Mouse (Mus musculus) adrenal gland (tissue): Measurements from ENCODE around the gene Sart3.

Experiments used
- intact Hi-C: fragments of 180-260 bp; cut with DNase I; formaldehyde crosslinking; loops from one replicate; pipeline ENCODE4 v1.15.1; 2025
- long read RNA-seq, 2 experiments: library from polyadenylated mRNA; unstranded; transcript quantifications; one replicate each; pipeline ENCODE4 v2.0.0; 2020; ENCODE audit warnings: borderline replicate concordance in 1 of 2; ENCODE audit not compliant: insufficient replicate concordance in 1 of 2

Sart3 gene
- long read RNA-seq, experiment 1, partial matches to known transcripts = 7 of 11 reads
- long read RNA-seq, experiment 1, other reads (novel, unspliced or antisense) = 4 of 11 reads
- long read RNA-seq, experiment 2, full-length matches to known transcripts = 1 of 22 reads
- long read RNA-seq, experiment 2, partial matches to known transcripts = 18 of 22 reads
- long read RNA-seq, experiment 2, other reads (novel, unspliced or antisense) = 3 of 22 reads

- intact Hi-C loops = no loop called here
Measured at GRCm38 (mm10) chr5:113772450-113772895, at the start of gene Sart3, which contains the start of gene Iscu. Gene Sart3 (minus strand): TSS chr5:113772510. Gene Iscu (plus strand): TSS chr5:113772748.

- intact Hi-C loops = loop anchor here (10.0 kb wide), 2 partner anchors 84 to 454 kb away; partner anchors contain the start of gene Ficd
Measured at GRCm38 (mm10) chr5:113818572-113818971, 46.3 kb upstream of the Sart3 start.

GRCm38 (mm10) chr5:113815638-113816152, 43.4 kb upstream of the Sart3 start:
- intact Hi-C loops = loop anchor here (1.0 to 10.0 kb wide), 3 partner anchors 42 to 451 kb away; partner anchors contain the start of gene Ficd

GRCm38 (mm10) chr5:113815041-113815389, 42.7 kb upstream of the Sart3 start:
- intact Hi-C loops = loop anchor here (1.0 to 10.0 kb wide), 3 partner anchors 42 to 450 kb away; partner anchors contain the start of gene Ficd

GRCm38 (mm10) chr5:113814111-113815040, 42.1 kb upstream of the Sart3 start:
- intact Hi-C loops = loop anchor here (1.0 to 10.0 kb wide), 3 partner anchors 41 to 450 kb away; partner anchors contain the start of gene Ficd

- intact Hi-C loops = loop anchor here (10.0 kb wide), 2 partner anchors 79 to 449 kb away; partner anchors contain the start of gene Ficd
Measured at GRCm38 (mm10) chr5:113813608-113814007, 41.3 kb upstream of the Sart3 start.

- intact Hi-C loops = loop anchor here (10.0 kb wide), 2 partner anchors 78 to 448 kb away; partner anchors contain the start of gene Ficd
Measured at GRCm38 (mm10) chr5:113812638-113813037, 40.3 kb upstream of the Sart3 start.

- intact Hi-C loops = loop anchor here (10.0 kb wide), 2 partner anchors 77 to 447 kb away; partner anchors contain the start of gene Ficd
Measured at GRCm38 (mm10) chr5:113811824-113812420, 39.6 kb upstream of the Sart3 start.

- intact Hi-C loops = loop anchor here (10.0 kb wide), 2 partner anchors 75 to 445 kb away; partner anchors contain the start of gene Ficd
Measured at GRCm38 (mm10) chr5:113810111-113810510, 37.8 kb upstream of the Sart3 start.

- intact Hi-C loops = no loop called here
Measured at GRCm38 (mm10) chr5:113808177-113808576, 35.9 kb upstream of the Sart3 start.

GRCm38 (mm10) chr5:113807712-113808111, 35.4 kb upstream of the Sart3 start:
- intact Hi-C loops = no loop called here

GRCm38 (mm10) chr5:113806414-113806813, 34.1 kb upstream of the Sart3 start:
- intact Hi-C loops = no loop called here

GRCm38 (mm10) chr5:113805301-113805700, 33.0 kb upstream of the Sart3 start:
- intact Hi-C loops = no loop called here

GRCm38 (mm10) chr5:113804395-113804966, 32.2 kb upstream of the Sart3 start:
- intact Hi-C loops = no loop called here

- intact Hi-C loops = no loop called here
Measured at GRCm38 (mm10) chr5:113800280-113800679, 28.0 kb upstream of the Sart3 start, which contains the start of gene Tmem119. Gene Tmem119 (minus strand): TSS chr5:113800516.

GRCm38 (mm10) chr5:113799691-113800090, 27.4 kb upstream of the Sart3 start:
- intact Hi-C loops = no loop called here

- intact Hi-C loops = no loop called here
Measured at GRCm38 (mm10) chr5:113798525-113798924, 26.2 kb upstream of the Sart3 start.

GRCm38 (mm10) chr5:113797149-113797882, 25.0 kb upstream of the Sart3 start:
- intact Hi-C loops = no loop called here

- intact Hi-C loops = no loop called here
Measured at GRCm38 (mm10) chr5:113796401-113797148, 24.3 kb upstream of the Sart3 start.
